Mouse (Mus musculus) thymus, postnatal 4 days (tissue): ENCODE measurements at regions not wholly inside any gene's neighbourhood (a gene's known extent, or its start where the extent isn't known, plus 50 kb on each side); places are given as distances from the start of the nearest gene placed in this dataset.

ENCODE experiments used
- DNase-seq: peaks from one replicate; pipeline ENCODE4 v3.0.0; 2021

DNA sequence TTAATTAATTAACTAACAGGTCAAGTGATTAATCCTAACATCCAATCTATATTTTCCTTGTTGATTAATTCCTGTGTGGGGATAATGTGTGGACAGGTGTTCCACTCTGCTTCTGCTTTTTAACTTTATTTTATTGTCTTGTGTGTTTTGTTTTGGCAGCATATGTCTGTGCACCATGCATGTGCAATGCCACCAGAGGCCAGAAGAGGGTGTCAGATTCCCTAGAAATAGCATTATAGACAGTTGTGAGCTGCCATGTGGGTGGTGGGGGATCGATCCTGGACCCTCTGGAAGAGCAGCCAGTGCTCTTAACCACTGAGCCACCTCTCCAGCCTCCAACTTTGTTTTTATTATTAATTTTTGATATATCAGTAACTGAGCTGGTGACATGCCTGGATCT, 65.6 kb downstream of the En1 start:
- peak; percentile 12 for DNase-seq

DNA sequence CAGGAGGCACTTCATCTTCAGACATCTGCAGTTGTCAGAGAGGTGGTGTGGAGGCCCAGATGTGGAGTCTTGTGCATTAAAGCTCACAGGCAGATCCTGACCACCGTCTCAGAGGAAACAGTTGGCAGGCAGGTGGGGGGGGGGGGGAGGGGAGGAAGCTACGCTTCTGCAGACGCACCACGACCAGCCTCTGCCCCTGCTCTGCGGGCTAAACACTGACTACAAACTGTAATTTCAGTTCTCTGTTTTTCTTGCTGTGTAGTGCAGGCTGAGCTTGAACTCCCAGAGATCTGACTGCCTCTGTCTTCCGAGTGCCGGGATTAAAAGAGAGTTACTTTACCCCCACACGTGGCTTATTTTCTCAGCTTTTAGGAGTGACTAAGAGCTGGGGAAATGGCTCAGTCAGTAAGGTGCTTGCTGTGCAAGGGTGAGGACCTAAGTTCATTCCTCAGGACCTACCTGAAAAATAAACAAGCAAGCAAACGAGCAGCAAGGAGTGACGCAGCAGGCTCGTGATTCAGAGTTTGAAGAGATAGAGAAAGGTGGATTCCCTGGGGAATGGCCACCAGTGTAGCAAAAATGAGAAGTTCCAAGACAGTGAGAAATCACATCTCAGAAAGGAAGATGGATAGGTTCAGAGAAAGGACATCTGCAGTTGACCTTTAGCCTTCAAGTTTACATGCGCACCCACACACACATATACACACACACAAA, 81.5 kb downstream of the En1 start:
- DNase-seq = peak; percentile 18

DNA sequence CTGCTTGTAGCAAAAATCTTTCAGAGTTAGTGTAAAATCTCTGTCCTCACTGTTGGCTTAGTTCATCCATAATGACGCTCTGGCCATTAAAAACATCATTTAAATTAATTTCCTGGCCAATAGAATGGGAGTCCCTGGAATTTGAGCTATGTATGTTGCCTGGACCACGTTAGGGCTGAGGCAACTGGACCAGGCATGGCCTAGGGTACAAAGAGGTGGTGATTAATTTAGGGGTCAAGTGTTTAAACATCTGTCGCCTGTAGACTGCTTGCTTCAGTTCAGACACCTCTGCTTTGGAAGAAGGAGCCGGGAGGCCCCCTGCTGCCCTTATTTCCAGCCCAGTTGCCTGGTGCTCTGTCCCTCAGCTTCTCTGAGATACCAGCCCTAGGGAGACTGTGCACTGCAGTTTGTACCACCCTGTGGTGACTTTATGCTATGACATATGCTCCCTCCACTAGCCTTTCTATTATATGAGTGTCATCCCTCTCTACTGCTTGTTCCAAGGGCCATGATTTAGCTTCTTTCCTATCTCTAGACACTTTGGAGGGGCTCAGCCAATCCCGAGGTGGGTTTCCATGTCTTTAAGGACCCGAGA, 83.5 kb downstream of the En1 start:
- peak; percentile 8 for DNase-seq

- DNase-seq = no peak
These were observed 89.4 kb downstream of the En1 start for GRCm38 (mm10) chr1:120691571-120691970.

- no peak for DNase-seq
These were observed 96.0 kb downstream of the En1 start for GRCm38 (mm10) chr1:120698189-120698588.

- DNase-seq = no peak
These were observed 102.0 kb downstream of the En1 start for GRCm38 (mm10) chr1:120704201-120704600.

- no peak for DNase-seq
These were observed 103.8 kb downstream of the En1 start for GRCm38 (mm10) chr1:120706011-120706410.

GRCm38 (mm10) chr1:120708511-120708910, 106.3 kb downstream of the En1 start:
- no peak for DNase-seq

DNA sequence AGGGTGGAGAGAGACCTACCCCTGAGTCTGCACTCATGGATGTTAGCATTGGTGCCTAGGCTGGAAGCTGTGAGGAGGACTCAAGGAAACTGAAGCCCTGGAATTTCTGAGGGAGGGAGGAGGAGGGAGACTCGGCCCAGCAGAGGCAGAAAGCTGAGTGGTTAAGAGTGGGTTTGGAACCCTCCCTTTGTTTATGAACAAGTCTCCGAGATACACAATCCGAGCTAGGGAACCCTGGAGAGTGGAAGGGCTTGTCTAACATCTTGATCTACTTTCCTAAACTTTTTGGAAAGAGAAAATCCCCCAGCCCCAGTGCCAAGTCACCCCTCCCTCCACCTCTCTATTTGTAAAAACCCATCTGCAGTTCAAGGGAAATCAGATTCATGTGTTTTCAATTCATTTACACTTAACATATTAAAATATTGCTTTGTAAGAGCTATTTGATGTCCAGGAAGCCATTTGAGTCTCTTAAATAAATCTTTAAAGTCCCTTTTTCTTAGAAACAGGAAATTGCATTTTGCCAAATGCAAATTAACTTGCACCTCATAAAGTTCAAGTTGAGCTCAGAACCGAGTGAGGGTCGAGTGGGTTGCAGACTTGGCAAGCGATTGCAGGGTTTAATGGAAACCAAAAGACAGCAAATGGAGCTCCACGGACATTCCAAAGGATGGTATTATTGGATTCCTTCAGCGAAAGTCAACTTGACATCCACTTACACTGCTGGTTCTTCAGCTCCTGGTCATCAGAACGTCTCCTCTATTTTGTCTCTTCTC, 113.1 kb downstream of the En1 start:
- DNase-seq = no peak

DNA sequence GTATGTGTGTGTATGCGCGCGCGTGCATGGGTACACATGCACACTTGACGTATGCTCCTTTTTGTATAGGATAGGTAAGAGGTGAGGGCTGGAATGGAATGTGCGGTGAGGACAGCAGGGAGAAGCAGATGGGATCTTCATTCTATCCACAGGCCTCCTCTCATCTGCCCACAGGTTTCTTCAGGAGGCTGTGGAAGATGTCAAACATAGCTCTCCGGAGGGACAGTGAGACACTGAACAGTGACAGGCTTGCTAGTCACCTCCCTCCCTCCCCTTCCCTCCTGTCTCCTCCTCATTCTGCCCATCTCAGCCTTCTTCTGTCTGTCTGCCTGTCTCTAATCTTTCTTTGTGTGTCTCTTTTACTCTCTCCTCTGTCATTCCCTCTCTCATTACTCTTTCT, 124.6 kb downstream of the En1 start:
- no peak for DNase-seq

DNA sequence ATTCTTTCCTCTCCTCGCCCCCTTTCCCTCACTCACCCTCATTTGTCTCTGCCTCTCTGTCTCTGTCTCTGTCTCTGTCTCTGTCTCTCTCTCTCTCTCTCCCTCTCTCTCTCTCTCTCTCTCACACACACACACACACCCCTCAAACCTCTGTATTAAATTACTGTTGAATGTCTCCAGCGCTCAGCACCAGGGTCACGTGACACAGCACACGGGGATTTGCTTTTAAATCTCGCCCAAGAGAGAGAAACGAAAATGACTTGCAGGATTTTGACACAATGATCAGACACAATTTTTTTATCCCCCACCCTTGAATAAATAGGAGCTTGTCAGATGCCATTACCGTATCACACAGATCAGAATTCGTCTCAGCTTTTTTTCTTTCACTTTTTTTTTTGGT, 125.2 kb downstream of the En1 start:
- no peak for DNase-seq

DNA sequence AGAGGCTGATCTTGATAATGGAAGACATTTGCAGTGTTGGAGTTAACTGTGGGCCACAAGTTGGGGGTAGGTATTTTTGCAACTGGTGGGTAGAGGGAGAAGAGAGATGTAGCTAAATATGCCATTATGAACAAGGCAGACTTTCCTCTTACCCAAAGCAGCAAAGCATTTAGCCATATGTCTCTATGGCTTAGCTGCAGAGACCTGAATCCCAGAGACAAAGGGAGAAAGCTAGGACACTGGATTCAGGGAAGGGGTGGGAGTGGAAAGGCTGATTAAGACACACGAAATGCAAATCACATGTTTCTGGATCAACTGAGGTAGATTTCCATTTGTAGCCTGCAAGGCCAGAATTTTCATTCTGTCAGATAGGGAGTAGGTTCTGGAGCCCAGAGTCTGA, 129.8 kb downstream of the En1 start:
- DNase-seq = no peak

- DNase-seq = no peak
These were observed 131.5 kb downstream of the En1 start for GRCm38 (mm10) chr1:120733683-120734082.

- DNase-seq = no peak
These were observed 132.6 kb downstream of the En1 start for GRCm38 (mm10) chr1:120734846-120735245.

GRCm38 (mm10) chr1:120739499-120739898, 137.3 kb downstream of the En1 start:
- DNase-seq = no peak

DNA sequence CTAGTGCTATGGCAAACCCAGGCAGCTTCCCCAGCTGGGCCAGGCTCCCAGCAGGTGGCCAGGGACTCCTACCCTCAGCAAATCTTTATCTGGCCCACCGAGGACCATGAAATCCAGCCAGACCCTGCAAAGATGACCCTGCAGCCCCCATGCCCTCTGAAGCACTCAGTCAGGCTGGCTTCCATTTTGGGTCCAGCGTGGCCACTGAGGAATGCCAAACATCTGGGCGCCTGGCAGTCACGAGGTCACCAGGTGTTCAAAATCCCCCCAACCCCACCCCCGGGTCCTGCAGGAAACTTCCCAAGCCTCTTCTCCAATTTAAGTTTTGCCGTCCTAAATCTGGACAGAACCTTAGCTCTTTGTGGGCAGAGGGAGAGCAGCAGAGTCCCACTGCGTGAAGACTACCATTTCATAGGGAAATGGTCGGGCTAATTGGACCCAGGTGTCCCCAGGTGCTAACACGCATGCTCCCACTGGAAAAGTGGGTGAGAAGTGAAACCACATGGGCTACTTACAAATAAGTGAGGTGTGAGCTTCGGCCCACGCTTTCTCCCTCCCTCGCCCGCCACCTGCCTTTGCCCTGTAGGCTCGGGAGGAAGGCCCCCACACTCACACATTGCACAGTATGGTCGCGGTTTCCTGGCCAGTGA, 139.0 kb downstream of the En1 start:
- no peak for DNase-seq

- DNase-seq = no peak
These were observed 146.7 kb downstream of the En1 start for GRCm38 (mm10) chr1:120748963-120749362.

GRCm38 (mm10) chr1:120753406-120753805, 151.2 kb downstream of the En1 start:
- DNase-seq = no peak

- DNase-seq = no peak
These were observed 152.1 kb downstream of the En1 start for GRCm38 (mm10) chr1:120754337-120754736.

GRCm38 (mm10) chr1:120757283-120757821, 155.1 kb downstream of the En1 start:
- DNase-seq = no peak

GRCm38 (mm10) chr1:120758172-120758571, 156.0 kb downstream of the En1 start:
- DNase-seq = no peak

- DNase-seq = no peak
These were observed 156.5 kb downstream of the En1 start for GRCm38 (mm10) chr1:120758762-120759161.

GRCm38 (mm10) chr1:120759380-120759779, 157.2 kb downstream of the En1 start:
- DNase-seq = no peak
